Mouse (Mus musculus) hindbrain, embryonic 11.5 days (tissue): ENCODE measurements around the gene Cemip. TPM values are rescaled to one million over a fixed set of nuclear protein-coding genes. Genes with fewer than 3 reads are reported as not detected.

Source experiments
- ATAC-seq: fragments of 200-750 bp; cut with Nextera tagmentation; 2 replicates; pipeline ENCODE4 v1.8.0; 2017; ENCODE audit warnings: mild to moderate bottlenecking, moderate TSS enrichment, moderate library complexity; ENCODE audit not compliant: low FRiP score
- DNase-seq: peaks from one replicate; pipeline ENCODE4 v3.0.0-alpha.2; 2015; ENCODE audit warnings: low spot score
- H3K27ac ChIP-seq: fragments of 300-500 bp; sonication (generic); 2 replicates; pipeline ENCODE4 v1.5.1; 2014; ENCODE audit warnings: mild to moderate bottlenecking, low read depth, low read length
- H3K27me3 ChIP-seq: fragments of 300-500 bp; sonication (generic); 2 replicates; pipeline ENCODE4 v1.6.1; 2014; ENCODE audit warnings: mild to moderate bottlenecking, low read length, moderate library complexity, mixed read lengths; ENCODE audit not compliant: control insufficient read depth, insufficient read depth
- H3K36me3 ChIP-seq: fragments of 300-500 bp; sonication (generic); 2 replicates; pipeline ENCODE4 v1.6.1; 2014; ENCODE audit warnings: mild to moderate bottlenecking, low read length, moderate library complexity, mixed read lengths; ENCODE audit not compliant: control insufficient read depth, insufficient read depth
- H3K4me1 ChIP-seq: fragments of 300-500 bp; sonication (generic); replicated peaks from 2 replicates; pipeline ENCODE4 v1.6.1; 2014; ENCODE audit warnings: low read length, mixed read lengths; ENCODE audit not compliant: control insufficient read depth, insufficient read depth
- H3K4me2 ChIP-seq: fragments of 300-500 bp; sonication (generic); replicated peaks from 2 replicates; pipeline ENCODE4 v1.6.1; 2014; ENCODE audit warnings: mild to moderate bottlenecking, low read depth, low read length
- H3K4me3 ChIP-seq: fragments of 300-500 bp; sonication (generic); 2 replicates; pipeline ENCODE4 v1.5.1; 2014; ENCODE audit warnings: low read depth, low read length
- H3K9ac ChIP-seq: fragments of 300-500 bp; sonication (generic); 2 replicates; pipeline ENCODE4 v1.6.1; 2014; ENCODE audit warnings: low read depth, low read length
- H3K9me3 ChIP-seq: fragments of 300-500 bp; sonication (generic); 2 replicates; pipeline ENCODE4 v1.6.1; 2016; ENCODE audit warnings: low read length; ENCODE audit not compliant: control insufficient read depth
- whole genome bisulfite sequencing: fragments of 180-500 bp; shearing (Covaris S2); extraction: QIAGEN DNeasy Blood & Tissue Kit; methylation state at CpG from one replicate; pipeline ENCODE4 v1.1.7; 2014; 5-methylcytosine and 5-hydroxymethylcytosine counted together
- polyA plus RNA-seq: library from polyadenylated mRNA; unstranded; fragments of >200 nt; fragmentation: Nextera tagmentation; extraction: Ambion mirVana; gene quantifications from 2 replicates; pipeline ENCODE4 v1.2.1, GENCODE M21; 2014

Cemip gene
- polyA plus RNA-seq, 1 experiment from 2014 or later = 0.31 TPM

GRCm38 (mm10) chr7:83951327-83951726 lies 135.0 kb downstream of the Cemip start:
- Histone ChIP-seq H3K4me1 (no peaks in the 10 kb centered on the region), H3K9ac (no peak overlapping the region), H3K4me3 (no peak overlapping the region), H3K9me3 (no peaks in the 10 kb centered on the region), H3K27ac (no peak overlapping the region), H3K27me3 (no peaks in the 10 kb centered on the region), H3K36me3 (no peaks in the 10 kb centered on the region), H3K4me2 (no peak overlapping the region)
- ATAC-seq (no peak), DNase-seq (no peak)
- WGBS = 90% methylated on average over 14 of the region's 14 CpGs

GRCm38 (mm10) chr7:83949662-83950061 lies 136.6 kb downstream of the Cemip start:
- H3K4me2 ChIP-seq = no peak overlapping the region
- H3K4me1 ChIP-seq = no peaks in the 10 kb centered on the region
- no peaks in the 10 kb centered on the region for H3K36me3 ChIP-seq
- no peak overlapping the region for H3K27ac ChIP-seq
- ATAC-seq = no peak
- H3K4me3 ChIP-seq = no peak overlapping the region
- H3K9ac ChIP-seq = no peak overlapping the region
- no peaks in the 10 kb centered on the region for H3K27me3 ChIP-seq
- WGBS = 62% methylated on average over 6 of the region's 6 CpGs
- DNase-seq = no peak
- H3K9me3 ChIP-seq = no peaks in the 10 kb centered on the region

- WGBS = 76% methylated on average over 7 of the region's 7 CpGs
These were observed 137.6 kb downstream of the Cemip start for GRCm38 (mm10) chr7:83948743-83949142.

GRCm38 (mm10) chr7:83941701-83942101 lies 144.6 kb downstream of the Cemip start:
- ATAC-seq (no peak), DNase-seq (no peak)
- Histone ChIP-seq H3K4me2 (no peak overlapping the region), H3K4me1 (no peaks in the 10 kb centered on the region), H3K4me3 (no peak overlapping the region), H3K27me3 (no peaks in the 10 kb centered on the region), H3K36me3 (no peaks in the 10 kb centered on the region), H3K27ac (no peak overlapping the region), H3K9me3 (no peaks in the 10 kb centered on the region), H3K9ac (no peak overlapping the region)
- 90% methylated on average over 8 of the region's 8 CpGs for WGBS

More at GRCm38 (mm10) chr7:83948743-83949142, 137.6 kb downstream of the Cemip start:
- Histone ChIP-seq H3K27ac (no peak overlapping the region), H3K27me3 (no peaks in the 10 kb centered on the region), H3K4me2 (no peak overlapping the region), H3K4me1 (no peaks in the 10 kb centered on the region), H3K9ac (no peak overlapping the region), H3K36me3 (no peaks in the 10 kb centered on the region), H3K9me3 (no peaks in the 10 kb centered on the region), H3K4me3 (no peak overlapping the region)
- ATAC-seq = no peak
- no peak for DNase-seq

GRCm38 (mm10) chr7:83940136-83940535 lies 146.2 kb downstream of the Cemip start:
- DNase-seq (no peak), ATAC-seq (no peak)
- Histone ChIP-seq H3K36me3 (no peaks in the 10 kb centered on the region), H3K27ac (no peak overlapping the region), H3K4me1 (no peaks in the 10 kb centered on the region), H3K9me3 (no peaks in the 10 kb centered on the region), H3K9ac (no peak overlapping the region), H3K4me3 (no peak overlapping the region), H3K4me2 (no peak overlapping the region), H3K27me3 (no peaks in the 10 kb centered on the region)
- 82% methylated on average over 2 of the region's 2 CpGs for whole genome bisulfite sequencing

DNA sequence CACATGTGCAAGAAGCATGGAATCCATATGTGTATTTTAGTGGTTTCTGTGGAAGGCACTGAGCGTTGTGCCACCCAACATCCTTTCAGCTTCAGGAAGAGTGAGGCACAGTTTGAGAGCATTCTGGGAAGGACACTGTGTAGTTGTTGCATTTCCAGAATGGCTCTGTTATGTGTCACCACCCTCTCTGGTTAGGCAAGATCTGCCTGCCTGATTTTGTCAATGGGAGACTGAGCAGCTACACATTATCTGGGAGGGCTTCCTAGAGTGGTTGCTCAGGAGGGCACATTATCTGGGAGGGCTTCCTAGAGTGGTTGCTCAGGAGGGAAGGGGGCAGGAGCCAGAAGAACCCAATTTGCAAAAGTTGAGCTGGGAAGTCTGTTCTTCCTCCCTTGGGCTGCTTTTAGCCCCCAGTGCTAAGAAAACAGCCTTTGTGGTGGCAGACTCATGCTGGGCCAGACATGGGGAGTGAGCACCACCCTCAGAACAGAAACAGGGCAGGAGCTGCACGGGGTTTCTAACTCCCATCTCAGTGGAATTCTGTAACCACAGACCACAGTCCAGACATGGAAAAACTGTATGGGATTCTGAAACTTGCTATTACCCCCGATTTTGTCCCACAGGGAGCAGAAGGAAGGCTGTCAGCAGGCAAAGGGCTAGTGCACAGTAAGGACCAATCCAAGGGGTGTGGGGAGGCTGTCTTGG lies 147.1 kb downstream of the Cemip start:
- Histone ChIP-seq H3K27me3 (no peaks in the 10 kb centered on the region), H3K27ac (no peak overlapping the region), H3K9me3 (no peaks in the 10 kb centered on the region), H3K4me2 (no peak overlapping the region), H3K36me3 (no peaks in the 10 kb centered on the region), H3K4me3 (no peak overlapping the region), H3K9ac (no peak overlapping the region), H3K4me1 (no peaks in the 10 kb centered on the region)
- DNase-seq (no peak), ATAC-seq (no peak)
- 77% methylated on average over 3 of the region's 3 CpGs for WGBS

- Histone ChIP-seq H3K4me1 (no peaks in the 10 kb centered on the region), H3K9me3 (no peaks in the 10 kb centered on the region), H3K27ac (no peak overlapping the region), H3K27me3 (no peaks in the 10 kb centered on the region), H3K9ac (no peak overlapping the region), H3K36me3 (no peaks in the 10 kb centered on the region), H3K4me3 (no peak overlapping the region), H3K4me2 (no peak overlapping the region)
- WGBS = 70% methylated on average over 3 of the region's 3 CpGs
- ATAC-seq (no peak), DNase-seq (no peak)
These were observed 164.7 kb downstream of the Cemip start for GRCm38 (mm10) chr7:83921637-83922036.

DNA sequence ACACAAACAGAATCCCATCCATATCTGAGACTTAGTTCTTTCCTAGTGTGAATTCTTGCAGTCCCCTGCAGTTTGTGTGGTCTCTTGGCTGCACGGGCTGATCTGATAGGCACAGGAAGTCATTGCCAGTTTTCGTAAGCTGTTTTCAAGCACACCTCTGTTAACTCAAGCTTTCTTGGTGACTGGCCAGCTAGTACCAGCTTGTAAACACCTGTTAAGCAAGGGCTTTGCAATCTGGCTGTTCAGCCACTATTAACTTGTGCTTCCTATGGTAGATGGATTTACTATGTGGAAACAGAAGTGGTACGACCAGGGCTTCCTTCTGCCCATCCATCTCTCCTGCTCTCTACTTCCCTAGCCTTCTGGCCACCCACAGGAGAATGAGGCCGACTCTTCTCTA lies 166.1 kb downstream of the Cemip start:
- no peak for DNase-seq
- no peak overlapping the region for H3K4me2 ChIP-seq
- H3K9ac ChIP-seq = no peak overlapping the region
- H3K4me3 ChIP-seq = no peak overlapping the region
- H3K9me3 ChIP-seq = no peaks in the 10 kb centered on the region
- no peak for ATAC-seq
- H3K4me1 ChIP-seq = no peaks in the 10 kb centered on the region
- WGBS = 85% methylated on average over 4 of the region's 4 CpGs
- H3K36me3 ChIP-seq = no peaks in the 10 kb centered on the region
- no peaks in the 10 kb centered on the region for H3K27me3 ChIP-seq
- H3K27ac ChIP-seq = no peak overlapping the region

GRCm38 (mm10) chr7:83914566-83914965 lies 171.7 kb downstream of the Cemip start:
- no peak overlapping the region for H3K9ac ChIP-seq
- no peaks in the 10 kb centered on the region for H3K4me1 ChIP-seq
- no peak overlapping the region for H3K27ac ChIP-seq
- DNase-seq = peak; percentile 90
- WGBS = 0% methylated on average over 3 of the region's 3 CpGs
- ATAC-seq = no peak
- H3K9me3 ChIP-seq = no peaks in the 10 kb centered on the region
- no peak overlapping the region for H3K4me2 ChIP-seq
- H3K27me3 ChIP-seq = no peaks in the 10 kb centered on the region
- H3K4me3 ChIP-seq = no peak overlapping the region
- no peaks in the 10 kb centered on the region for H3K36me3 ChIP-seq
